Mouse (Mus musculus) hindbrain, embryonic 15.5 days (tissue): ENCODE results near the gene Slc9a7. TPM values are rescaled to one million over a fixed set of nuclear protein-coding genes. Genes with fewer than 3 reads are reported as not detected.

Experiments used
- ATAC-seq: fragments of 200-750 bp; cut with Nextera tagmentation; 2 replicates; pipeline ENCODE4 v1.8.0; 2017; ENCODE audit warnings: low read depth, moderate number of reproducible peaks, moderate TSS enrichment; ENCODE audit not compliant: low FRiP score
- H3K27ac ChIP-seq: fragments of 300-500 bp; sonication (generic); replicated peaks from 2 replicates; pipeline ENCODE4 v1.5.1; 2015; ENCODE audit warnings: mild to moderate bottlenecking, inconsistent platforms
- H3K27me3 ChIP-seq: fragments of 300-500 bp; sonication (generic); 2 replicates; pipeline ENCODE4 v1.6.1; 2015; ENCODE audit warnings: control low read depth, inconsistent platforms
- H3K36me3 ChIP-seq: fragments of 300-500 bp; sonication (generic); 2 replicates; pipeline ENCODE4 v1.6.1; 2015; ENCODE audit warnings: control low read depth, inconsistent platforms
- H3K4me1 ChIP-seq: fragments of 300-500 bp; sonication (generic); replicated peaks from 2 replicates; pipeline ENCODE4 v1.6.1; 2015; ENCODE audit warnings: control low read depth, inconsistent platforms
- H3K4me2 ChIP-seq: fragments of 300-500 bp; sonication (generic); 2 replicates; pipeline ENCODE4 v1.6.1; 2015; ENCODE audit warnings: moderate library complexity, mild to moderate bottlenecking, inconsistent platforms
- H3K4me3 ChIP-seq: fragments of 300-500 bp; sonication (generic); 2 replicates; pipeline ENCODE4 v1.5.1; 2015; ENCODE audit warnings: mild to moderate bottlenecking, inconsistent platforms
- H3K9ac ChIP-seq: fragments of 300-500 bp; sonication (generic); 2 replicates; pipeline ENCODE4 v1.6.1; 2015; ENCODE audit warnings: inconsistent platforms
- H3K9me3 ChIP-seq: fragments of 300-500 bp; sonication (generic); 2 replicates; pipeline ENCODE4 v1.6.1; 2016; ENCODE audit warnings: control low read depth, inconsistent platforms
- WGBS: fragments of 180-500 bp; shearing (Covaris S2); methylation state at CpG from one replicate; pipeline ENCODE4 v1.1.7; 2015; 5-methylcytosine and 5-hydroxymethylcytosine counted together
- polyA plus RNA-seq: library from polyadenylated mRNA; unstranded; fragments of >200 nt; fragmentation: Nextera tagmentation; extraction: Ambion mirVana; gene quantifications from 2 replicates; pipeline ENCODE4 v1.2.1, GENCODE M21; 2015

Slc9a7 gene
- polyA plus RNA-seq, 1 experiment from 2014 or later = 14.6 TPM

GRCm38 (mm10) chrX:20269980-20270379, 21.6 kb downstream of the Slc9a7 start:
- Histone ChIP-seq H3K27ac (no peak overlapping the region), H3K27me3 (no peaks in the 10 kb centered on the region), H3K9me3 (no peaks in the 10 kb centered on the region), H3K4me2 (no peak overlapping the region), H3K9ac (no peak overlapping the region), H3K36me3 (no peaks in the 10 kb centered on the region), H3K4me3 (no peak overlapping the region), H3K4me1 (no peaks in the 10 kb centered on the region)
- 86% methylated on average over 3 of the region's 3 CpGs for WGBS
- ATAC-seq = no peak

GRCm38 (mm10) chrX:20264370-20264769, 27.2 kb downstream of the Slc9a7 start:
- Histone ChIP-seq H3K27ac (no peak overlapping the region), H3K36me3 (no peaks in the 10 kb centered on the region), H3K4me3 (no peak overlapping the region), H3K4me2 (no peak overlapping the region), H3K27me3 (no peaks in the 10 kb centered on the region), H3K4me1 (no peaks in the 10 kb centered on the region), H3K9me3 (no peaks in the 10 kb centered on the region), H3K9ac (no peak overlapping the region)
- 86% methylated on average over 2 of the region's 2 CpGs for WGBS
- no peak for ATAC-seq

- ATAC-seq = no peak
- H3K36me3 ChIP-seq = no peaks in the 10 kb centered on the region
- H3K4me1 ChIP-seq = no peaks in the 10 kb centered on the region
- H3K27me3 ChIP-seq = no peaks in the 10 kb centered on the region
- H3K9me3 ChIP-seq = no peaks in the 10 kb centered on the region
- H3K4me3 ChIP-seq = no peak overlapping the region
- no peak overlapping the region for H3K27ac ChIP-seq
- no peak overlapping the region for H3K4me2 ChIP-seq
- no peak overlapping the region for H3K9ac ChIP-seq
Observed at GRCm38 (mm10) chrX:20228102-20228501, 63.5 kb downstream of the Slc9a7 start.

- Histone ChIP-seq H3K4me1 (no peaks in the 10 kb centered on the region), H3K27me3 (no peaks in the 10 kb centered on the region), H3K4me2 (no peak overlapping the region), H3K9me3 (no peaks in the 10 kb centered on the region), H3K27ac (no peak overlapping the region), H3K36me3 (no peaks in the 10 kb centered on the region), H3K4me3 (no peak overlapping the region), H3K9ac (no peak overlapping the region)
- 94% methylated on average over 2 of the region's 2 CpGs for WGBS
- ATAC-seq = no peak
Observed at GRCm38 (mm10) chrX:20221486-20221885, 70.1 kb downstream of the Slc9a7 start.

- WGBS = 68% methylated on average over 3 of the region's 3 CpGs
- Histone ChIP-seq H3K27ac (no peak overlapping the region), H3K27me3 (no peaks in the 10 kb centered on the region), H3K9ac (no peak overlapping the region), H3K4me2 (no peak overlapping the region), H3K4me1 (no peaks in the 10 kb centered on the region), H3K9me3 (no peaks in the 10 kb centered on the region), H3K4me3 (no peak overlapping the region), H3K36me3 (no peaks in the 10 kb centered on the region)
- no peak for ATAC-seq
Observed at GRCm38 (mm10) chrX:20185616-20186015, 106.0 kb downstream of the Slc9a7 start.

GRCm38 (mm10) chrX:20176792-20177191, 114.8 kb downstream of the Slc9a7 start:
- no peak for ATAC-seq
- H3K9ac ChIP-seq = no peak overlapping the region

GRCm38 (mm10) chrX:20168430-20168829, 123.2 kb downstream of the Slc9a7 start:
- no peak for ATAC-seq
- H3K4me1 ChIP-seq = no peaks in the 10 kb centered on the region
- H3K27me3 ChIP-seq = no peaks in the 10 kb centered on the region
- H3K4me2 ChIP-seq = no peak overlapping the region
- no peaks in the 10 kb centered on the region for H3K9me3 ChIP-seq
- H3K9ac ChIP-seq = no peak overlapping the region
- no peak overlapping the region for H3K4me3 ChIP-seq
- no peaks in the 10 kb centered on the region for H3K36me3 ChIP-seq
- H3K27ac ChIP-seq = no peak overlapping the region

More at GRCm38 (mm10) chrX:20176792-20177191, 114.8 kb downstream of the Slc9a7 start:
- no peak overlapping the region for H3K27ac ChIP-seq
- H3K4me2 ChIP-seq = no peak overlapping the region
- no peaks in the 10 kb centered on the region for H3K27me3 ChIP-seq
- H3K36me3 ChIP-seq = no peaks in the 10 kb centered on the region
- H3K4me3 ChIP-seq = no peak overlapping the region
- H3K9me3 ChIP-seq = no peaks in the 10 kb centered on the region
- 88% methylated on average over 1 of the region's 1 CpGs for WGBS
- no peaks in the 10 kb centered on the region for H3K4me1 ChIP-seq

GRCm38 (mm10) chrX:20164984-20165383, 126.6 kb downstream of the Slc9a7 start:
- no peak overlapping the region for H3K4me2 ChIP-seq
- H3K27me3 ChIP-seq = no peaks in the 10 kb centered on the region
- no peak overlapping the region for H3K27ac ChIP-seq
- H3K9me3 ChIP-seq = no peaks in the 10 kb centered on the region
- ATAC-seq = no peak
- H3K36me3 ChIP-seq = no peaks in the 10 kb centered on the region
- WGBS = 85% methylated on average over 3 of the region's 3 CpGs
- no peak overlapping the region for H3K9ac ChIP-seq
- H3K4me3 ChIP-seq = no peak overlapping the region
- no peaks in the 10 kb centered on the region for H3K4me1 ChIP-seq

GRCm38 (mm10) chrX:20162322-20162711, 129.3 kb downstream of the Slc9a7 start:
- Histone ChIP-seq H3K4me2 (no peak overlapping the region), H3K27me3 (no peaks in the 10 kb centered on the region), H3K4me3 (no peak overlapping the region), H3K27ac (no peak overlapping the region), H3K9ac (no peak overlapping the region), H3K9me3 (no peaks in the 10 kb centered on the region), H3K36me3 (no peaks in the 10 kb centered on the region), H3K4me1 (no peaks in the 10 kb centered on the region)
- peak; percentile 42; the same call in 1 of the 2 replicates for ATAC-seq
- 8% methylated on average over 4 of the region's 4 CpGs for WGBS

GRCm38 (mm10) chrX:20161687-20162321, 129.8 kb downstream of the Slc9a7 start:
- Histone ChIP-seq H3K36me3 (no peaks in the 10 kb centered on the region), H3K4me2 (no peak overlapping the region), H3K4me3 (no peak overlapping the region), H3K9ac (no peak overlapping the region), H3K4me1 (no peaks in the 10 kb centered on the region), H3K27ac (no peak overlapping the region), H3K9me3 (no peaks in the 10 kb centered on the region), H3K27me3 (no peaks in the 10 kb centered on the region)
- no peak for ATAC-seq
- WGBS = 57% methylated on average over 9 of the region's 9 CpGs

- ATAC-seq = no peak
- no peaks in the 10 kb centered on the region for H3K9me3 ChIP-seq
- no peak overlapping the region for H3K9ac ChIP-seq
- no peak overlapping the region for H3K27ac ChIP-seq
- H3K27me3 ChIP-seq = no peaks in the 10 kb centered on the region
- WGBS = 62% methylated on average over 1 of the region's 1 CpGs
- no peaks in the 10 kb centered on the region for H3K36me3 ChIP-seq
- H3K4me1 ChIP-seq = no peaks in the 10 kb centered on the region
- no peak overlapping the region for H3K4me2 ChIP-seq
- no peak overlapping the region for H3K4me3 ChIP-seq
Observed at GRCm38 (mm10) chrX:20160301-20160700, 131.3 kb downstream of the Slc9a7 start.

GRCm38 (mm10) chrX:20157519-20157918, 134.1 kb downstream of the Slc9a7 start:
- ATAC-seq = no peak

GRCm38 (mm10) chrX:20129466-20129865, 162.1 kb downstream of the Slc9a7 start:
- WGBS = 85% methylated on average over 1 of the region's 1 CpGs
- Histone ChIP-seq H3K4me2 (no peak overlapping the region), H3K9me3 (no peaks in the 10 kb centered on the region), H3K27ac (no peak overlapping the region), H3K4me1 (no peaks in the 10 kb centered on the region), H3K9ac (no peak overlapping the region), H3K4me3 (no peak overlapping the region), H3K36me3 (no peaks in the 10 kb centered on the region), H3K27me3 (no peaks in the 10 kb centered on the region)
- ATAC-seq = no peak

More at GRCm38 (mm10) chrX:20157519-20157918, 134.1 kb downstream of the Slc9a7 start:
- Histone ChIP-seq H3K27ac (no peak overlapping the region), H3K4me3 (no peak overlapping the region), H3K4me2 (no peak overlapping the region), H3K9ac (no peak overlapping the region), H3K9me3 (no peaks in the 10 kb centered on the region), H3K4me1 (no peaks in the 10 kb centered on the region), H3K36me3 (no peaks in the 10 kb centered on the region), H3K27me3 (no peaks in the 10 kb centered on the region)
- 19% methylated on average over 2 of the region's 2 CpGs for WGBS
